In the genomic region with DNA sequence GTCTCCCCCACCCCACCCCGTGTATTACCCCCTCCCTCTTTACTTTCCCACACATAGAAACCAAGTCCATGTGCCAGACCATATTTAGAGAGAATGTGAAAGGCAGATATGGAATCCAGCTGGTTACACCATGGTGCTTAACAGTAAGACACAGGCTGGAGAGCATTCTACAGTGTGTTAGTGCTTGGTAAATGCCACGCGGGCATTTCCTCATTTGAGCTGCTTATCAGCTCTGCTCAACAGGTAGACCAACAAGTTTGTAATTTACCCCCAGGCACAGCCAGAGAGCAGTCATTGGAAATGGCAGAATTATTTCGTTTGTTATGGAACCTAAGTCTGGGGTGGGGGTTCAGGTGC, we compare ENCODE assay signal across 33 mouse cellular contexts.
"Had no signal": no experiment of that assay in that cellular context is flagged by ENCODE, and none has a peak within 500 bp of the region (broad histone marks: within the 10 kb centered on the region; RNA-seq: fewer than 3 reads in every experiment).

No protein-coding gene starts in this region.

- H3K4me3 ChIP-seq: heart, embryonic 10.5 days; heart, embryonic 12.5 days; heart, embryonic 13.5 days; heart, embryonic 15.5 days; hindbrain, embryonic 10.5 days; hindbrain, embryonic 12.5 days; hindbrain, embryonic 13.5 days; hindbrain, embryonic 15.5 days; kidney, embryonic 15.5 days; layer of hippocampus, adult 2 months; left cerebral cortex, adult 2 months had no signal

- H3K9me3 ChIP-seq: heart, embryonic 10.5 days; heart, embryonic 12.5 days; heart, embryonic 13.5 days; heart, embryonic 15.5 days; hindbrain, embryonic 10.5 days; hindbrain, embryonic 12.5 days; hindbrain, embryonic 13.5 days; hindbrain, embryonic 15.5 days; kidney, embryonic 15.5 days had no signal

- H3K9ac ChIP-seq: heart, embryonic 12.5 days; heart, embryonic 13.5 days; heart, embryonic 15.5 days; hindbrain, embryonic 12.5 days; hindbrain, embryonic 13.5 days; hindbrain, embryonic 14.5 days; hindbrain, embryonic 15.5 days; kidney, embryonic 15.5 days had no signal

- H3K27ac ChIP-seq: heart, embryonic 10.5 days; heart, embryonic 13.5 days; heart, embryonic 15.5 days; hindbrain, embryonic 10.5 days; hindbrain, embryonic 12.5 days; hindbrain, embryonic 13.5 days; hindbrain, embryonic 14.5 days; hindbrain, embryonic 15.5 days; hindbrain, postnatal 0 days; kidney, embryonic 15.5 days; kidney, postnatal 0 days; layer of hippocampus, adult 2 months; left cerebral cortex, adult 2 months had no signal

- H3K4me1 ChIP-seq: heart, embryonic 10.5 days; heart, embryonic 12.5 days; heart, embryonic 13.5 days; heart, embryonic 15.5 days; hindbrain, embryonic 10.5 days; hindbrain, embryonic 12.5 days; hindbrain, embryonic 13.5 days; hindbrain, embryonic 15.5 days; kidney, embryonic 15.5 days had no signal

- H3K4me2 ChIP-seq: heart, embryonic 11.5 days; heart, embryonic 12.5 days; heart, embryonic 13.5 days; heart, embryonic 15.5 days; hindbrain, embryonic 12.5 days; hindbrain, embryonic 13.5 days; hindbrain, embryonic 14.5 days; hindbrain, embryonic 15.5 days; kidney, embryonic 15.5 days had no signal

- H3K27me3 ChIP-seq: heart, embryonic 12.5 days; heart, embryonic 13.5 days; heart, embryonic 15.5 days; hindbrain, embryonic 12.5 days; hindbrain, embryonic 13.5 days; hindbrain, embryonic 15.5 days; kidney, embryonic 15.5 days had no signal

- ATAC-seq: hindbrain, embryonic 16.5 days; hindbrain, postnatal 0 days; inflammation-experienced regulatory T-cells, adult 6 months had no signal

- DNase-seq: heart, postnatal 10 days; heart, postnatal 14 days; heart, postnatal 36 days; heart, postnatal 4 days; kidney, adult 11 months; kidney, adult 18-20 months; kidney, adult 2 months; kidney, adult 8-10 months; kidney, adult 9 months; kidney, postnatal 10 days; kidney, postnatal 14 days; kidney, postnatal 25 days; kidney, postnatal 36 days; kidney, postnatal 4 days; layer of hippocampus, adult 9-11 months; layer of hippocampus, postnatal 36 days had no signal

- H3K36me3 ChIP-seq: heart, embryonic 10.5 days; heart, embryonic 13.5 days; heart, embryonic 15.5 days; hindbrain, embryonic 10.5 days; hindbrain, embryonic 12.5 days; hindbrain, embryonic 15.5 days; kidney, embryonic 15.5 days had no signal
